In genomic region chr12:111891800-111892199, GRCm38 (mm10) we compare ENCODE assay signal across 15 mouse cellular contexts.
"Had no signal": no experiment of that assay in that cellular context is flagged by ENCODE, and none has a peak within 500 bp of the region (broad histone marks: within the 10 kb centered on the region; RNA-seq: fewer than 3 reads in every experiment).

No protein-coding gene starts in this region.

- ATAC-seq: lung, postnatal 0 days; midbrain, embryonic 13.5 days had no signal

- DNase-seq: kidney, adult 11 months; kidney, postnatal 10 days; kidney, postnatal 4 days; lung, adult 2 months; lung, postnatal 36 days; retina, postnatal 1 day; right cerebral cortex, postnatal 14 days; thymus, adult 2 months; thymus, postnatal 25 days had no signal

- H3K27ac ChIP-seq: limb, embryonic 13.5 days; liver, embryonic 14.5 days; midbrain, embryonic 13.5 days; neural tube, embryonic 13.5 days; stomach, embryonic 15.5 days had no signal

- H3K36me3 ChIP-seq: limb, embryonic 13.5 days; midbrain, embryonic 13.5 days; neural tube, embryonic 13.5 days; stomach, embryonic 15.5 days had no signal

- H3K4me2 ChIP-seq: limb, embryonic 13.5 days; midbrain, embryonic 13.5 days; neural tube, embryonic 13.5 days; stomach, embryonic 15.5 days had no signal

- H3K4me1 ChIP-seq: limb, embryonic 13.5 days; midbrain, embryonic 13.5 days had no signal

- H3K9me3 ChIP-seq: limb, embryonic 13.5 days; midbrain, embryonic 13.5 days; neural tube, embryonic 13.5 days; stomach, embryonic 15.5 days had no signal

- H3K4me3 ChIP-seq: limb, embryonic 13.5 days; midbrain, embryonic 13.5 days; neural tube, embryonic 13.5 days; stomach, embryonic 15.5 days had no signal

- H3K27me3 ChIP-seq: limb, embryonic 13.5 days; midbrain, embryonic 13.5 days; neural tube, embryonic 13.5 days; stomach, embryonic 15.5 days had no signal

- H3K9ac ChIP-seq: limb, embryonic 13.5 days; liver, embryonic 14.5 days; midbrain, embryonic 13.5 days; neural tube, embryonic 13.5 days; stomach, embryonic 15.5 days had no signal
